Mouse (Mus musculus): ENCODE results near the gene Phactr1. TPM values are rescaled to one million over a fixed set of nuclear protein-coding genes. Genes with fewer than 3 reads are reported as not detected.

The Phactr1 gene
- polyA plus RNA-seq, 1 experiment from 2014 or later: 7.5 TPM

GRCm38 (mm10) chr13:42774040-42774439, 93.6 kb downstream of the Phactr1 start:
- Histone ChIP-seq H3K9me3 (no peaks in the 10 kb centered on the region), H3K4me2 (replicated peaks) (no peak overlapping the region), H3K4me1 (replicated peaks) (no peaks in the 10 kb centered on the region), H3K27me3 (replicated peaks) (no peaks in the 10 kb centered on the region; the same call in 1 of the 2 replicates), H3K27ac (no peak overlapping the region), H3K9ac (no peak overlapping the region), H3K36me3 (no peaks in the 10 kb centered on the region), H3K4me3 (replicated peaks) (no peak overlapping the region)
- no peak for ATAC-seq
- WGBS: 69% methylated on average over 2 of the region's 2 CpGs

- no peak for ATAC-seq
- no peaks in the 10 kb centered on the region for H3K9me3 ChIP-seq
- H3K9ac ChIP-seq: no peak overlapping the region
- no peaks in the 10 kb centered on the region for H3K27me3 ChIP-seq (replicated peaks)
- no peak overlapping the region for H3K27ac ChIP-seq
- H3K4me1 ChIP-seq (replicated peaks): no peaks in the 10 kb centered on the region
- no peaks in the 10 kb centered on the region for H3K36me3 ChIP-seq
- no peak overlapping the region for H3K4me3 ChIP-seq (replicated peaks)
- 84% methylated on average over 13 of the region's 13 CpGs for WGBS
- H3K4me2 ChIP-seq (replicated peaks): no peak overlapping the region
Observed at GRCm38 (mm10) chr13:42782151-42782550, 101.7 kb downstream of the Phactr1 start.

GRCm38 (mm10) chr13:42789221-42789620, 108.8 kb downstream of the Phactr1 start:
- ATAC-seq: no peak
- Histone ChIP-seq H3K4me1 (replicated peaks) (no peaks in the 10 kb centered on the region), H3K36me3 (no peaks in the 10 kb centered on the region), H3K9me3 (no peaks in the 10 kb centered on the region), H3K4me2 (replicated peaks) (no peak overlapping the region), H3K9ac (no peak overlapping the region), H3K4me3 (replicated peaks) (no peak overlapping the region), H3K27ac (no peak overlapping the region), H3K27me3 (replicated peaks) (no peaks in the 10 kb centered on the region)
- WGBS: 84% methylated on average over 13 of the region's 13 CpGs

- Histone ChIP-seq H3K27me3 (replicated peaks) (no peaks in the 10 kb centered on the region), H3K4me1 (replicated peaks) (no peaks in the 10 kb centered on the region), H3K27ac (no peak overlapping the region), H3K9ac (no peak overlapping the region), H3K9me3 (no peaks in the 10 kb centered on the region), H3K4me3 (replicated peaks) (no peak overlapping the region), H3K4me2 (replicated peaks) (0 out of 2 replicates have a peak overlapping the region, but pooled peaks have one; percentile 35), H3K36me3 (no peaks in the 10 kb centered on the region)
- WGBS: 21% methylated on average over 8 of the region's 8 CpGs
- no peak for ATAC-seq
Observed at GRCm38 (mm10) chr13:42792279-42792678, 111.9 kb downstream of the Phactr1 start.

- no peaks in the 10 kb centered on the region for H3K4me1 ChIP-seq (replicated peaks)
- H3K9ac ChIP-seq: no peak overlapping the region
- H3K27me3 ChIP-seq (replicated peaks): no peaks in the 10 kb centered on the region
- no peaks in the 10 kb centered on the region for H3K9me3 ChIP-seq
- ATAC-seq: no peak
- 66% methylated on average over 6 of the region's 6 CpGs for WGBS
- H3K36me3 ChIP-seq: no peaks in the 10 kb centered on the region
- H3K4me3 ChIP-seq (replicated peaks): no peak overlapping the region
- H3K27ac ChIP-seq: no peak overlapping the region
- H3K4me2 ChIP-seq (replicated peaks): no peak overlapping the region
Observed at GRCm38 (mm10) chr13:42800523-42800922, 120.1 kb downstream of the Phactr1 start.

GRCm38 (mm10) chr13:42804314-42804713, 123.9 kb downstream of the Phactr1 start:
- Histone ChIP-seq H3K27ac (no peak overlapping the region), H3K9me3 (no peaks in the 10 kb centered on the region), H3K4me3 (replicated peaks) (no peak overlapping the region), H3K9ac (no peak overlapping the region), H3K4me1 (replicated peaks) (no peaks in the 10 kb centered on the region), H3K36me3 (no peaks in the 10 kb centered on the region), H3K4me2 (replicated peaks) (no peak overlapping the region), H3K27me3 (replicated peaks) (no peaks in the 10 kb centered on the region)
- WGBS: 57% methylated on average over 9 of the region's 9 CpGs
- no peak for ATAC-seq

DNA sequence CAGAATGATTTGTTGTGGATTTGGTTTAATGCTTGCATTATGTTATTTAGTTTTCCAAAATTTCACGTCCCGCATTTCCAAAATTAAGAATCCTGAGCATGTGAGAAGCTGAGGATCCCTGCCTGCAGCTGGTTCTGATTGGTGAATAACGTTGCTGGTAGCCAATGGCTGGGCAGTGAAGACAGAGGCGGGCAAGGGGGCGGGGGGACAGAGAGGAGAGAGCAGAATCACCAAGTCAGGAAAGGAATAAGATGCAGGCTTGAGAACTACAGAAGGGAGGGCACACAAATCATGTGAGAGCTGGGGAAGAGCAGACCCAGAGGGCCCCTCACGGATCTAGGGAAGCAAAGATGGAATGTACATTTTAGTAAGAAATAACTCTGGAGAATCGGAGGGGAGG, 132.3 kb downstream of the Phactr1 start:
- WGBS: 10% methylated on average over 7 of the region's 7 CpGs
- H3K27me3 ChIP-seq (replicated peaks): no peaks in the 10 kb centered on the region
- H3K9ac ChIP-seq: no peak overlapping the region
- no peak overlapping the region for H3K4me3 ChIP-seq (replicated peaks)
- peak; percentile 78 for ATAC-seq
- peak overlapping the region; percentile 44 for H3K4me2 ChIP-seq (replicated peaks)
- no peaks in the 10 kb centered on the region for H3K36me3 ChIP-seq
- no peaks in the 10 kb centered on the region for H3K9me3 ChIP-seq
- no peak overlapping the region for H3K27ac ChIP-seq
- H3K4me1 ChIP-seq (replicated peaks): no peaks in the 10 kb centered on the region

- H3K36me3 ChIP-seq: no peaks in the 10 kb centered on the region
- no peak for ATAC-seq
- H3K4me1 ChIP-seq (replicated peaks): no peaks in the 10 kb centered on the region
- no peaks in the 10 kb centered on the region for H3K9me3 ChIP-seq
- no peaks in the 10 kb centered on the region for H3K27me3 ChIP-seq (replicated peaks)
- H3K9ac ChIP-seq: no peak overlapping the region
- no peak overlapping the region for H3K4me2 ChIP-seq (replicated peaks)
- no peak overlapping the region for H3K4me3 ChIP-seq (replicated peaks)
- H3K27ac ChIP-seq: no peak overlapping the region
- 56% methylated on average over 10 of the region's 10 CpGs for WGBS
Observed at GRCm38 (mm10) chr13:42818378-42818777, 138.0 kb downstream of the Phactr1 start.

- WGBS: 50% methylated on average over 9 of the region's 9 CpGs
- no peak for ATAC-seq
- H3K27me3 ChIP-seq (replicated peaks): no peaks in the 10 kb centered on the region
- no peaks in the 10 kb centered on the region for H3K36me3 ChIP-seq
- H3K4me2 ChIP-seq (replicated peaks): no peak overlapping the region
- H3K9ac ChIP-seq: no peak overlapping the region
- no peaks in the 10 kb centered on the region for H3K4me1 ChIP-seq (replicated peaks)
- no peak overlapping the region for H3K4me3 ChIP-seq (replicated peaks)
- H3K27ac ChIP-seq: no peak overlapping the region
- H3K9me3 ChIP-seq: no peaks in the 10 kb centered on the region
Observed at GRCm38 (mm10) chr13:42820513-42820912, 140.1 kb downstream of the Phactr1 start.

DNA sequence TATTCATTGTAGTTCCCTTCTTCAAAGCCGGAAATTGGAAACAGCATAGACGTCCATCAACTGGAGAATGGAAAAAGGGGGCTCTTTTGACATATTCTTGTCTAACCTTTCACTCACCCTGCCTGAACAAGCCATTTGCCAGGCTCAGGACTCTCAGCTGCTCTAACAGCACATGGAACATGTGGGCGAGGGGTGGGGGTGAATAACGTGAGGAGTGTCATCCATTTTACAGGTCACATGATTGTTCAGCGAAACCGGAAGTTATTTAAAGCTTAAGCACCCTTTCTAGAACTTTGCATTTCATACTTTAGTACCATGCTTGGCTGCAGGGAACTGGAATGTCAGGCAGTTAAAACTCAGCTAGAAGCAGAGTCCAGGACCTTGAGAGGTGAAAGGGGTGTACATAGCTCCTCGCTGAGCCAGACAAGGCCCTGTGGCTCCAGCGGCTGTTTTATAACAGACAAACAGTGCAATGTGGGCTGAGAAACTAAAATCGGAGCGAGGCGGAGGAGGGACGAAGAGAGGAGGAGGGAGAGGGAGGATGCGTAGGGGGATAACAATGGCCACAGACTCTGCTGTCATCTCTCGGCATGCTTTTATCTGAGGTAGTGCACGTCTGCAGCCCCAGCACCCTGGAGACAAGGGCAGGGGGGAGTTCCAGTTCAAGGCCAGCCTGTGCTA, 141.1 kb downstream of the Phactr1 start:
- no peaks in the 10 kb centered on the region for H3K4me1 ChIP-seq (replicated peaks)

DNA sequence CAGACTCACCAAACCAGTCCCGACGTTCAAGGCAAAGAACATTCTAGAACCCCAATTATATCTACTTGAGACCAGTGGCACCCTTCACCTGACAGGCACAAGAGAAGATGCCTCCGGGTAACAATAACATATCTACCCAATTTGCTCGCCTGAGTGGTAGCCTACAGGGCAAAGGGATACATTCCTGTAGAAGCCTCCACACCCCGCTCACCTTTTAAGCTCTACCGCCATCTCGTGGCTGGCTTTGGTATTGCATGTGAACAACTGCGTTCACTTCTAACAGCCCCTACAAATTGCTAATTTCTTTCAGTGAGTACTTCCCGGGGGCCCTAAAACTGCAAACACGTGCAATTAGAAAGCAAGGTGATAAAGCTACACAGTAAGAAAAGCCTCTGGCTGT, 142.1 kb downstream of the Phactr1 start:
- H3K4me1 ChIP-seq (replicated peaks): no peaks in the 10 kb centered on the region
- no peaks in the 10 kb centered on the region for H3K9me3 ChIP-seq
- 21% methylated on average over 10 of the region's 10 CpGs for WGBS
- ATAC-seq: peak; percentile 59
- H3K36me3 ChIP-seq: no peaks in the 10 kb centered on the region
- no peak overlapping the region for H3K4me3 ChIP-seq (replicated peaks)
- no peak overlapping the region for H3K27ac ChIP-seq
- H3K27me3 ChIP-seq (replicated peaks): no peaks in the 10 kb centered on the region
- H3K4me2 ChIP-seq (replicated peaks): no peak overlapping the region
- H3K9ac ChIP-seq: no peak overlapping the region

More for the DNA sequence above, 141.1 kb downstream of the Phactr1 start:
- H3K36me3 ChIP-seq: no peaks in the 10 kb centered on the region
- H3K27ac ChIP-seq: no peak overlapping the region
- H3K4me3 ChIP-seq (replicated peaks): no peak overlapping the region
- no peaks in the 10 kb centered on the region for H3K9me3 ChIP-seq
- ATAC-seq: no peak; the same call in 1 of the 2 replicates
- H3K9ac ChIP-seq: no peak overlapping the region
- no peak overlapping the region for H3K4me2 ChIP-seq (replicated peaks)
- no peaks in the 10 kb centered on the region for H3K27me3 ChIP-seq (replicated peaks)
- 51% methylated on average over 15 of the region's 15 CpGs for WGBS

DNA sequence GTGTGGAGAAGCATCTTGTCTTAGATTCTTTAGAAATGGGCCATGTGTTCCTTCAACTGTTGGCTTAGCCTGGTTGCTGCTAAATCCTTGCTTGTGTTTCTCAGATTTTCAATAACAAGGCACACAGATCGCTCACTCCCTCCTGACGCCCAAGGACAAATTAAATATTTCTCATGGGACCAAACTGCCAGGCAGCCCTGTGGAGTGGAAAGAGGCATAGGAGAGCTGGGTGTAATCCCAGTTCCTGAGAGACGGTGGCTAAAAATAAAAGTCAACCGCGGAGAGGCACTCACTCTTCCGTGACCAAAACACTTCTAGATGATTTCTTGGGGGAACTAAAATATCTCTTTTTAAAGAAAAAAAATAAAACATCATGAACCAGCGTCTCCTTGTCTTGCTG, 143.5 kb downstream of the Phactr1 start:
- Histone ChIP-seq H3K4me2 (replicated peaks) (no peak overlapping the region), H3K9me3 (no peaks in the 10 kb centered on the region), H3K36me3 (no peaks in the 10 kb centered on the region), H3K27me3 (replicated peaks) (no peaks in the 10 kb centered on the region), H3K4me3 (replicated peaks) (no peak overlapping the region), H3K27ac (no peak overlapping the region), H3K9ac (no peak overlapping the region), H3K4me1 (replicated peaks) (0 out of 2 replicates have a peak, but pooled peaks cover under 1% of the 10 kb centered on the region)
- WGBS: 86% methylated on average over 7 of the region's 7 CpGs
- no peak for ATAC-seq

DNA sequence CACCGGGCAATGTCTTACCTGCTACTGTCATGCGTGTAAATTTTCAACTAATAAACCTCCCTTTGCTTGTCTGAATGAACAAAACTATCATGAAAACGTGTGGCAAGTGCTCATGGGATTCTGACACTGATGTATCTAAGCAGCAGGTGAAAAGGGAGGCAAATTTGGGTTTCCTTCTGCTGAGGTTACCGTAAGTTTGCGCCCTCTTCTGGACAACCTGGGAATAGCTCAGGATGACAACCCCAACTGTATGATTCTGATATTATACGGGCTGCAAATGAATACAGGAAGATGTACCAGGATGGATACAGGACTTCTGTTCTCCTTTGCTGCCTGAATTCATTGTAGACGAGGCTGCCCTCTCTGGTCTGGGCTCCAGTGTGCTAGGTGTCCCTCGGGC, 146.2 kb downstream of the Phactr1 start:
- Histone ChIP-seq H3K4me2 (replicated peaks) (no peak overlapping the region), H3K9me3 (no peaks in the 10 kb centered on the region), H3K36me3 (no peaks in the 10 kb centered on the region), H3K27ac (no peak overlapping the region), H3K27me3 (replicated peaks) (no peaks in the 10 kb centered on the region), H3K9ac (no peak overlapping the region), H3K4me1 (replicated peaks) (0 out of 2 replicates have a peak, but pooled peaks cover 4% of the 10 kb centered on the region), H3K4me3 (replicated peaks) (no peak overlapping the region)
- no peak for ATAC-seq
- WGBS: 53% methylated on average over 8 of the region's 8 CpGs

Data from intestine, embryonic 15.5 days (tissue).